Mouse (Mus musculus) frontal cortex, postnatal 14 days (tissue): ENCODE results near the gene Cilp.

ENCODE experiments used
- DNase-seq, 2 experiments: peaks; one replicate each; pipeline ENCODE4 v3.0.0; 2022; ENCODE audit warnings: low spot score in 2 of 2

Cilp gene

GRCm38 (mm10) chr9:65294716-65295378 is 29.9 kb downstream of the Cilp start:
- no peak for DNase-seq

GRCm38 (mm10) chr9:65297056-65297455 is 32.1 kb downstream of the Cilp start:
- no peak for DNase-seq

GRCm38 (mm10) chr9:65298761-65299160 is 33.8 kb downstream of the Cilp start:
- DNase-seq: no peak

- no peak for DNase-seq
Measured at GRCm38 (mm10) chr9:65299650-65300049, 34.7 kb downstream of the Cilp start.

- DNase-seq: no peak
Measured at GRCm38 (mm10) chr9:65302327-65302983, 37.5 kb downstream of the Cilp start.

GRCm38 (mm10) chr9:65303586-65303985 is 38.6 kb downstream of the Cilp start:
- no peak for DNase-seq

- DNase-seq: no peak
Measured at GRCm38 (mm10) chr9:65304300-65304699, 39.3 kb downstream of the Cilp start.

GRCm38 (mm10) chr9:65306672-65307071 is 41.7 kb downstream of the Cilp start:
- DNase-seq: no peak

- DNase-seq: no peak
Measured at GRCm38 (mm10) chr9:65308011-65308410, 43.0 kb downstream of the Cilp start.

GRCm38 (mm10) chr9:65312669-65313357 is 47.8 kb downstream of the Cilp start:
- DNase-seq: no peak

GRCm38 (mm10) chr9:65313846-65314245 is 48.9 kb downstream of the Cilp start:
- DNase-seq: no peak

GRCm38 (mm10) chr9:65322255-65322900 is 57.4 kb downstream of the Cilp start:
- no peak for DNase-seq

- no peak for DNase-seq
Measured at GRCm38 (mm10) chr9:65325971-65326370, 61.0 kb downstream of the Cilp start.

GRCm38 (mm10) chr9:65327371-65327770 is 62.4 kb downstream of the Cilp start:
- DNase-seq: no peak
